Mouse (Mus musculus): ENCODE results near the gene Nlrp3. TPM values are rescaled to one million over a fixed set of nuclear protein-coding genes. Genes with fewer than 3 reads are reported as not detected.

Nlrp3 gene
- polyA plus RNA-seq, 1 experiment from 2014 or later: 0.15 TPM

DNA sequence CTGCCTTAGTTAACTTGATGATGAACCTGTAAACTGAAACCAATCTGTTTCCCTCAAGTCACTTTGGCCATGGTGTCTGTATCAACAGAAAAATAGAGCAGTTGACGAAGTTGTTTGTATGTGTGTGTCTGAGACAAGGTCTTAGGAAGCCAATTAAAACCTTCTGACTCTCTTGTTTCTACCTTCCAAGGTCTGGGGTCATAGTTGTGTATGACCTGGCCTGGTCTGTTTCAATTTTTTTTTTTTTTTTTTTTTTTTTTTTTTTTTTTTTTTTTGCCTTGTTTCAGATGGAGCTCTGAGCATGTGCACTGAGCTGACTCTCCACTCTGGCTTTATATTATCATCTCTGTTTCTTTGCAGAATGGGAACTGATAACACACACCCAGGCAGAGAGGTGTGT lies 23.9 kb upstream of the Nlrp3 start:
- Histone ChIP-seq H3K4me3 (no peak overlapping the region), H3K4me2 (replicated peaks) (no peak overlapping the region), H3K9ac (replicated peaks) (no peak overlapping the region), H3K4me1 (no peaks in the 10 kb centered on the region), H3K27me3 (no peaks in the 10 kb centered on the region), H3K27ac (replicated peaks) (no peak overlapping the region), H3K9me3 (no peaks in the 10 kb centered on the region), H3K36me3 (no peaks in the 10 kb centered on the region)
- WGBS: 96% methylated on average over 1 of the region's 1 CpGs
- no peak for ATAC-seq (replicated peaks)

DNA sequence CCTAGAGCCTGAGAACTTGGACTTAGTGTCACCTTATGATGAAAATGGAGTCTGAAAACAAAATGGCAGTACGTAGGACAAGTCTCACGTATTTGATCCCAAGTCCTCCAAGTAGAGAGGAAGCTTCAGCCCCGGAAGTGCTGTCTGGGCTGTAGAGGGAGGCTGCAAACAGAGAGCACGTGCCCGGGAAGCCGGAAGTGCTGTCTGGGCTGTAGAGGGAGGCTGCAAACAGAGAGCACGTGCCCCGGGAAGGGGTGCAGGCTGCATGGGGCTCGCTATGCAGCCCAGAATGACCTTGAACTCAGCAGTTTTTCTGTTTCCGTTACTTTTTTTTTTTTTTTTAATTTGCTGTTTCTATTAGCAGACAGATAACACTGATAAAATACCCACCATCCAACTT lies 23.1 kb upstream of the Nlrp3 start:
- no peaks in the 10 kb centered on the region for H3K4me1 ChIP-seq
- no peak overlapping the region for H3K9ac ChIP-seq (replicated peaks)
- no peaks in the 10 kb centered on the region for H3K27me3 ChIP-seq
- H3K4me3 ChIP-seq: no peak overlapping the region
- H3K9me3 ChIP-seq: no peaks in the 10 kb centered on the region
- no peak for ATAC-seq (replicated peaks)
- no peak overlapping the region for H3K4me2 ChIP-seq (replicated peaks)
- no peaks in the 10 kb centered on the region for H3K36me3 ChIP-seq
- 77% methylated on average over 10 of the region's 10 CpGs for WGBS
- H3K27ac ChIP-seq (replicated peaks): no peak overlapping the region

DNA sequence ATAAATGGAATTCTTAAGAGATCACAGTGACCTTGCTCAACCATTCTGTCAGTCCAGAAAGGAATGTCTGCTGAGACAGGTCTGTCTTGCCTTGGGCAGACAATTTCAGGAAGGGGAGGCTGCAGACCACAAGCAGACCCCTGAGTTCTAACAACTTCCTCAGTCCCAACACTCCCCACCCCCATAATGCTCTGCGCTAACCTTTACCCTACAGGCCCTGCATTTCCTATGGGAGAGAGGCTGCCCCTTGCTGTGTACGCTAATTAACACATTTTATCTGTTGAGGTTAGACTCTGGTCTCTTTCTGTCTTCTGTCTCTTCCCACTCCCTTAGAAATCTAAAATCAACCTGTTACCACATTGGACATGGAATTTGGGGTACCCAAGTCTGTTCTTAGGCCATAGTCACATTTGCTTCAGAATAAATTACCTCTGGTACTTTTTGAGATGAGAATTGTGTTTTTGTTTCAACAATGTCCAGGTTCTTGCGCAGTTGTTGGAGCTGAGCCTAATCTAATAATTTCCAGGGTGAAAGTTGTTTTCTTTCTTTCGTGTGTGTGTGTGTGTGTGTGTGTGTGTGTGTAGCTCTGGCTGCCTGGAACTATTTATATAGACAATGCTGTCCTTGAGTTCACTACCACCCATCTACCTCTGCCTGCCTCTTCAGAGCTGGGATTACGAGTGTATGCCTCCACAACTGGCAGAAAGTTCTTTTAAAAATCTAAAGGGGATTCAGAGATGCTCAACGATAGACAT lies 21.4 kb upstream of the Nlrp3 start:
- Histone ChIP-seq H3K27me3 (no peaks in the 10 kb centered on the region), H3K4me1 (no peaks in the 10 kb centered on the region), H3K9me3 (no peaks in the 10 kb centered on the region), H3K4me3 (no peak overlapping the region), H3K9ac (replicated peaks) (no peak overlapping the region), H3K36me3 (no peaks in the 10 kb centered on the region), H3K27ac (replicated peaks) (no peak overlapping the region), H3K4me2 (replicated peaks) (no peak overlapping the region)
- WGBS: 66% methylated on average over 6 of the region's 6 CpGs
- no peak for ATAC-seq (replicated peaks)

- Histone ChIP-seq H3K4me3 (no peak overlapping the region), H3K36me3 (no peaks in the 10 kb centered on the region), H3K9me3 (no peaks in the 10 kb centered on the region), H3K27ac (replicated peaks) (no peak overlapping the region), H3K9ac (replicated peaks) (no peak overlapping the region), H3K4me2 (replicated peaks) (no peak overlapping the region), H3K4me1 (no peaks in the 10 kb centered on the region), H3K27me3 (no peaks in the 10 kb centered on the region)
- ATAC-seq (replicated peaks): no peak
- 99% methylated on average over 2 of the region's 2 CpGs for WGBS
Measured at GRCm38 (mm10) chr11:59524150-59524549, 17.2 kb upstream of the Nlrp3 start.

- Histone ChIP-seq H3K36me3 (no peaks in the 10 kb centered on the region), H3K4me2 (replicated peaks) (no peak overlapping the region), H3K27ac (replicated peaks) (no peak overlapping the region), H3K4me1 (no peaks in the 10 kb centered on the region), H3K27me3 (no peaks in the 10 kb centered on the region), H3K9ac (replicated peaks) (no peak overlapping the region), H3K4me3 (no peak overlapping the region), H3K9me3 (no peaks in the 10 kb centered on the region)
- no peak for ATAC-seq (replicated peaks)
- WGBS: 7% methylated on average over 10 of the region's 10 CpGs
Measured at GRCm38 (mm10) chr11:59525237-59525636, 16.1 kb upstream of the Nlrp3 start.

- no peak within 1 kb of the TSS for H3K4me2 ChIP-seq (replicated peaks)
Measured at GRCm38 (mm10) chr11:59526472-59527080, 14.8 kb upstream of the Nlrp3 start, which contains the start of gene Zkscan17. Zkscan17 (minus strand) TSS chr11:59526751.

DNA sequence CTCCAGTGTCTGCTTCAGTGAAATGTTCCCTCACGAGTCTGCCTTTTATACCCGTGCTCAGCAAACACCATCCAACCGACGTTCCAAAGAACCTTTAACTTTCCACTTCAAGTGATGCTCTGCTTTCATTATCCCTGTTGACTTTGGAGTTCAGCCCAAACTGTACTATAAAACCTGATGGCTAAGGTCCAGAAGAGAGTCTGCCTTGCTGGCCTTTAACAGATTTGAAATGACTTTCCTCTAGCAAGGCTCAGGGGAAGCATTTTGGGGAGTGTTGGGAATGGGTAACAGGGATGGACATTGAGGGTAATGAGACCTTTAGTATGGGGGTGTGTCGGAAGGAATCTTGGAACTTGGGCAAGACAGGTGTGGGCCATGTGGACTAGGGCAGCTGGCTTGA lies 11.1 kb upstream of the Nlrp3 start:
- Histone ChIP-seq H3K4me3 (no peak overlapping the region), H3K9ac (replicated peaks) (no peak overlapping the region), H3K27me3 (no peaks in the 10 kb centered on the region), H3K4me1 (peaks cover 7% of the 10 kb centered on the region; the same call in 1 of the 2 replicates), H3K36me3 (no peaks in the 10 kb centered on the region), H3K27ac (replicated peaks) (no peak overlapping the region), H3K9me3 (no peaks in the 10 kb centered on the region), H3K4me2 (replicated peaks) (no peak overlapping the region)
- WGBS: 85% methylated on average over 5 of the region's 5 CpGs
- ATAC-seq (replicated peaks): no peak

More at GRCm38 (mm10) chr11:59526472-59527080, 14.8 kb upstream of the Nlrp3 start, which contains the start of gene Zkscan17:
- Histone ChIP-seq H3K36me3 (no peaks in the 10 kb centered on the region), H3K27me3 (no peaks in the 10 kb centered on the region), H3K4me3 (no peak within 1 kb of the TSS), H3K27ac (replicated peaks) (no peak within 1 kb of the TSS), H3K9ac (replicated peaks) (no peak within 1 kb of the TSS), H3K4me1 (peaks cover 7% of the 10 kb centered on the region; the same call in 1 of the 2 replicates), H3K9me3 (no peaks in the 10 kb centered on the region)
- WGBS: 56% methylated on average over 8 of the region's 8 CpGs
- ATAC-seq (replicated peaks): no peak

DNA sequence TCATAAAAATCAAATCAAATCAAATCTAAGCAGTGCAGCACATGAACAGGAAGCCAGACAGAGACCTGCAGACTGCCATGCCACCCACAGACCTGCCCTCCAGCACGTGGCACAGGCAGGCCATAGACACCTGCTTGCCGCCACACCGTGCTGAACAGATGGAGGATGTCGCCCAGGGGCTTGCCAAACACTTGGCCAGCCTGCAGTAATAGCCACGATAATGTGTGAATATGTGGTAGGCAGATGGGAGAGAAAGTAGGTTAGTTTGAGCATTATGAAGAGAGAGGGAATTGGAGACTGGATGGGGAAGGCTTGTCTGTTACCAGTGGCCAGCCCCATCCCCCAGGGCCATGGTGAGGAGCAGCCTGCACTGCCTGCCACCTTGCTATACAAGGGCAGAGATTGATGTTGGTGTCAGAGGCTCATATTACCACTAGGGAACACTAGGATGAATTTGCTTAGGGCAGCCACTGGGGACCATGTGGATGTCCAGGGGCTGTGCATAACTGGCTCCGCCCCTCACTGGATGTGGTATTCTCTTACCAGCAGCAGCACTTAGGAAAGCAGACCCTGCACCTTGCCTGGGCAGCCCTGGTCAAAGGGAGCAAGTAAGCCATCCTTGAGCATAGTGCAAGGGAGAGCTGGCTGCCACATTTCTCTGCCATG lies 10.4 kb upstream of the Nlrp3 start:
- no peak overlapping the region for H3K9ac ChIP-seq (replicated peaks)
- H3K4me1 ChIP-seq: peaks cover 7% of the 10 kb centered on the region; the same call in 1 of the 2 replicates
- H3K27me3 ChIP-seq: no peaks in the 10 kb centered on the region
- WGBS: 61% methylated on average over 6 of the region's 6 CpGs
- H3K4me3 ChIP-seq: no peak overlapping the region
- no peaks in the 10 kb centered on the region for H3K36me3 ChIP-seq
- H3K4me2 ChIP-seq (replicated peaks): no peak overlapping the region
- ATAC-seq (replicated peaks): no peak; the same call in 1 of the 2 replicates
- H3K27ac ChIP-seq (replicated peaks): no peak overlapping the region
- H3K9me3 ChIP-seq: no peaks in the 10 kb centered on the region

DNA sequence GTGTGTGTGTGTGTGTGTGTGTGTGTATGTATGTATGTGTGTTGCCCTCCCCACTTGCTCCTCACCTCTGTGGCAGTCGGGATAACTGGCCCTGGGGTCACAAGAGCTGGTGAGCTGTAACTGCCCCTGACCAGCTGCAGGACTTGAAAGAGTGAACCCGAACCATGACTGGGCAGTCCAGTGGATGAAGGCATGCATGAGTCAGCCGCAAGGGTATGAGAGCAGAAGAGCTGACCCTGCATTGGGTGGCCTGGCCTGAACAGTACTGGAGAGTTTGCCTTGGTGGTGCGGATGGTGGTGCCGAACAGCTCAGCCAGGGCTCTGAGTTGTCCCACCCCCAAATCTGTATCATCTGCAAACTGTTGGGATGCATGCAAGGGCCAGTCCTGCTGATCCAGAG lies 9.8 kb upstream of the Nlrp3 start:
- Histone ChIP-seq H3K27me3 (no peaks in the 10 kb centered on the region), H3K27ac (replicated peaks) (no peak overlapping the region), H3K9ac (replicated peaks) (no peak overlapping the region), H3K36me3 (no peaks in the 10 kb centered on the region), H3K9me3 (no peaks in the 10 kb centered on the region), H3K4me3 (no peak overlapping the region), H3K4me1 (peaks cover 7% of the 10 kb centered on the region; the same call in 1 of the 2 replicates), H3K4me2 (replicated peaks) (no peak overlapping the region)
- ATAC-seq (replicated peaks): no peak
- WGBS: 89% methylated on average over 5 of the region's 5 CpGs

DNA sequence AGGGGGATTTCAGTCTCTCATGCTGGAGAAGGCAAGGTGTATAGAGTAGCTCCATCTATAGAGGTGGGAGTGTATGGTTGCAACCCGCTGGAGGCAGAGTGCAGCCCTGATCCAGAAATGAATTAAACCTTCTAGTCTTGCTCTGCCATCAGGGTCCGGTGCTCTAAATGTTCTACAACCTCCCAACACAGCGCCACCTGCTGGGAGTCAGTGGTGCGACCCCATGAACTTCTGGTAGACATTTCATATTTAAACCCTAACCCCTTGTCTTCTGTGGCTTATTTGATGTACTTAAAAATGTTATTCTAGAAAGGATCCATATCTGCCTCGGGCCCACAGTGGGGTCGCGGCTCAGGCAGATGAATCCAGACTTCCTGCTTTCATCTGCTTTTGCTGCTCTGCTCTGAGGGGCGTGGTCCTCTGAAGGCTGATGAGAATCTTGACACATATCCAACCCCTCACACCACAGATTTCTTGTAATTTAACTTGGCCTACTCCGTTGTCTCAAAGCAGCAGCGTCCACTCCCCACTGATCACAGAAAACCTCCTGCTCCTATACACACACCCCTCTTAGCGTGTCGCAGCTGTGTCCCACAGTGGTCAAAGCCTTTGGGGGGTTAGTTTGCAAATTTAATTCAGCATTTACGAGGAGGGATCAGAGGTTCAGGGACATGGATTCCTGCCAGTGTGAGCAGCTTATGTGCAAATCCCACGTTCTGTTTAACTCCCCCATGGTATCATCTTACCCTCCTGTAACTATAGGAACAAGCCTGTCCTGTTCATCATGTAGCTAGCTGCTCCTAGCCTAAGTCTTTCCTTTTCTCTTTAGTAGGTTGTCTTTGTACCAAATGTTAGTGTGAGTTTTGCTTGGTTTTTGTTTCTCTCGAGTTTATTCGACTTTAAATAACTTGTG lies 3.9 kb upstream of the Nlrp3 start:
- ATAC-seq (replicated peaks): no peak
- Histone ChIP-seq H3K9ac (replicated peaks) (no peak overlapping the region), H3K27me3 (no peaks in the 10 kb centered on the region), H3K4me1 (no peaks in the 10 kb centered on the region), H3K9me3 (no peaks in the 10 kb centered on the region), H3K27ac (replicated peaks) (no peak overlapping the region), H3K36me3 (no peaks in the 10 kb centered on the region), H3K4me3 (no peak overlapping the region), H3K4me2 (replicated peaks) (no peak overlapping the region)
- 79% methylated on average over 16 of the region's 16 CpGs for WGBS

DNA sequence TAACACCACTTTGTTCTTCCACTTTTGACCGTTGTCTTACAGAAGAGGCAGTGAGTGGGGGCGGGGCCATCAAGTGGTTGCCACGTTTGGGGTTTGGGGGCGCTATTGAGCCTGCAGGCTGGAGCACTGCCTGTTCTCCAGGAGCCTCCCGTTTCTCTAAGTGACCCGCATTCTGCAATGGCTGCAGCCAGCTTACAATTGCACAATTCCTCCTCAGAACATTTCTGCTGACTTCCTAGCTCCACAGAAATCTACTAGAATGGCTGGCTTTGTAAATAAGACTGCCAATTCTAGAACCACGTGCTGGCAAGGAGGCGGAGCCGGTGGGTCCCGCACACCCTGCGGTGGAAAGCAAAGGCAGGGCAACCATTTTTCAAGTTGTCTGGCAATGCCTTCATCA lies 3.0 kb upstream of the Nlrp3 start:
- Histone ChIP-seq H3K36me3 (no peaks in the 10 kb centered on the region), H3K4me3 (no peak overlapping the region), H3K9ac (replicated peaks) (no peak overlapping the region), H3K9me3 (no peaks in the 10 kb centered on the region), H3K27ac (replicated peaks) (no peak overlapping the region), H3K4me2 (replicated peaks) (no peak overlapping the region), H3K27me3 (no peaks in the 10 kb centered on the region), H3K4me1 (no peaks in the 10 kb centered on the region)
- 44% methylated on average over 11 of the region's 11 CpGs for WGBS
- no peak for ATAC-seq (replicated peaks)
